Mouse (Mus musculus) stomach, postnatal 0 days (tissue): ENCODE results near the gene Rps6kb2.

Experiments used
- CTCF ChIP-seq: IDR thresholded peaks from 2 replicates; pipeline ENCODE4 v1.5.1; 2016; ENCODE audit warnings: antibody characterized with exemption, low read depth, mild to moderate bottlenecking, moderate library complexity
- EP300 ChIP-seq: optimal IDR thresholded peaks from 2 replicates; pipeline ENCODE3; 2016; ENCODE audit warnings: antibody characterized with exemption

DNA sequence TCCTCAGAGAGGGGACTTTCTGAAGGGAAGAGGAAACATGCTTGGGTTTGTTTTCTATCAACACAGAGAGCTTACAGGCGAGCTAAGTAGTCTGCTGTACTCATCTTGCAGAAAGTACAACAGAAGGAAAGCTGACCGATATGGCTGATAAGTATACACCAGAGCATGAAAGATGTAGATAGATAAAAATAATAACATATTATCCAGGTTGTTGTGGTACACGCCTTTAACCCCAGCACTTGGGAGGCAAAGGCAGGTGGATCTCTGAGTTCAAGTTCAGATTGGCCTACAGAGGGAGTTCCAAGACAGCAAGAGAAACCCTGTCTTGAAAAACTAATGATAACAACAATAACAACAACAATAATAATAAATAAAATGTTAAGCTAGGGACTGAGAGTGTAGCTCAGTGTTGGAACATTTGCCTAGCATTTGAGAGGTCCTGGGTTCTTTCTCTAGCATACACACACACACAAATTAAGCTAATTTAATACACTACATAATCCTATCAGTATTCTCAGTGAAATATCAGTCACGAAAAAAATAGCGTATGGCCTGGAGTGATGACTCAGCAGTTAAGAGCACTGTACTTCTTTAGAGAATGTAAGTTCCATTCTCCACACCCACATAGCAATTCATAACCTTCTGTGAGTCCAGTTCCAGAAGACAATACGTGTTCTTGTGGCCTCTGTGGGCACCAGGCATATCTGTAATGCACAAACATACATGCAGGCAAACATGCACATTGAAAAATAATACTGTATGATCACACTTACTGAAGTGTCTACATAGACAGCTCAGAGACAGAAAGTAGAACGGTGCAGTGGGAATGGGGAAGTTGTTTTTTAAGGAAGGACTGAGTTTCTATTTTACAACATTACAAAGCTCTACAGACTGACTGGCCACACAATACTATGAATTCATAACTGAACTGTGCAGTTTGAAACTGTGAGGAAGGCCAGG is 40.5 kb downstream of the Rps6kb2 start:
- TF ChIP-seq CTCF (peak; percentile 25; the same call in 1 of the 2 replicates), EP300 (no peak)
